Mouse (Mus musculus) small intestine, adult 2 months (tissue): ENCODE results near the gene Slc7a4. TPM values are rescaled to one million over a fixed set of nuclear protein-coding genes. Genes with fewer than 3 reads are reported as not detected.

ENCODE experiments used
- H3K27ac ChIP-seq: fragments of 200-500 bp; 2 replicates; pipeline ENCODE4 v1.5.1; 2012; ENCODE audit warnings: low read depth, low read length, control low read depth, inconsistent platforms; ENCODE audit not compliant: insufficient read depth
- H3K27me3 ChIP-seq: fragments of 200-500 bp; 2 replicates; pipeline ENCODE4 v1.6.1; 2012; ENCODE audit warnings: mild to moderate bottlenecking, moderate library complexity, low read length, inconsistent platforms; ENCODE audit not compliant: control insufficient read depth, insufficient read depth
- H3K36me3 ChIP-seq: fragments of 200-500 bp; 2 replicates; pipeline ENCODE4 v1.6.1; 2012; ENCODE audit warnings: mild to moderate bottlenecking, low read length, control low read depth, inconsistent platforms; ENCODE audit not compliant: control insufficient read depth, insufficient read depth
- H3K4me1 ChIP-seq: fragments of 200-500 bp; 2 replicates; pipeline ENCODE4 v1.6.1; 2012; ENCODE audit warnings: low read length, inconsistent platforms, mixed read lengths; ENCODE audit not compliant: control insufficient read depth, insufficient read depth, insufficient read length
- H3K4me3 ChIP-seq: fragments of 200-500 bp; 2 replicates; pipeline ENCODE4 v1.5.1; 2012; ENCODE audit warnings: low read depth, mild to moderate bottlenecking, control low read depth, inconsistent platforms, low read length, moderate library complexity
- CTCF ChIP-seq: fragments of 200-500 bp; IDR thresholded peaks from 2 replicates; pipeline ENCODE4 v1.5.1; 2012; ENCODE audit warnings: low read depth, mild to moderate bottlenecking, control low read depth, inconsistent platforms, low read length, moderate library complexity, mixed read lengths; ENCODE audit not compliant: insufficient replicate concordance, insufficient read length; ENCODE audit errors: extremely low read depth
- POLR2A ChIP-seq: fragments of 200-500 bp; IDR thresholded peaks from 2 replicates; pipeline ENCODE4 v1.6.1; 2012; ENCODE audit warnings: low read depth, mild to moderate bottlenecking, control low read depth, inconsistent platforms, low read length, moderate library complexity
- WGBS: fragments of 180-500 bp; shearing (Covaris S2); methylation state at CpG from one replicate; pipeline ENCODE4 v1.1.7; 2018; 5-methylcytosine and 5-hydroxymethylcytosine counted together
- polyA plus RNA-seq: library from polyadenylated mRNA; depleted of rRNA; stranded (reverse); fragments of >200 nt; gene quantifications from 2 replicates; pipeline ENCODE4 v1.2.3, GENCODE M21; 2012; rRNA removed

Gene Slc7a4
- polyA plus RNA-seq, 1 experiment: 13.5 TPM

DNA sequence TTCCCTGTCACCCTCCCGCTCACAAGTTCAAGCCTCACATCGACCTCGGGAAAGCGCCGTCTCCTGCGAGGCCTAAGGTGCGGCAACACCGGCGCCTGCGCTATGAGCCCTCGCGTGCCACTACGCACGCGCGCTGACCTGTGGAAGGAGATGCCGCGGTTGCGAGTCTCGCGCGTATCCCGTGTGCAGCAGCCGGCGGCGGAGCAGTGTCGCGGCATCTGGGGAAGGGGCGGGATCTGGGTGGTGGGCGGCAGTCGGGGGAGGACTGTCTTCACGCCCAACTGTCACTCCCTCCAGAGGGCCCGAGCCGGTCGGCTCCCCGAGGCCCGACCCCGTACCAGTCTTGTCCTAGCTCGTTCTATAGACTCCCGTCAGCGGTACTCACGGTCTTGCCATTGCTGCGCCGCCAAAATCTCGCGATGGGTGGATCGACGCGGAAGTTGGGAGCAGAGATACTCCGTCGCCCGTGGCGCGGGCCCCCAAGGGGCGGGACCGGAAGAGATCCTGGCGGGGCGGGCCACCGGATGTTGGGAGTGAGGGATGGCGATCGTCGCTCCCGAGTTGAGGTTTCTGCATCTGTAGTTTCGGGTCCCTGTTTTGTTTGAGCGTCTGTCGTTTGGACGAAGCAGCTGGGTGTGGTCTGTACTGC lies 52.2 kb downstream of the Slc7a4 start, which contains the start of gene Thap7:
TSS of gene Thap7 (minus strand) at position 497 of the 649 bp plus-strand sequence.
- Histone ChIP-seq H3K27ac (peak within 1 kb of the TSS; percentile 75), H3K4me1 (peaks cover 11% of the 10 kb centered on the region), H3K4me3 (peak within 1 kb of the TSS; percentile 71), H3K36me3 (peaks cover 22% of the 10 kb centered on the region), H3K27me3 (no peaks in the 10 kb centered on the region)
- TF ChIP-seq CTCF: no peak
- peak; percentile 67; the same call in 1 of the 2 replicates for TF ChIP-seq POLR2A
- under 1% methylated on average over 67 of the region's 67 CpGs for WGBS

DNA sequence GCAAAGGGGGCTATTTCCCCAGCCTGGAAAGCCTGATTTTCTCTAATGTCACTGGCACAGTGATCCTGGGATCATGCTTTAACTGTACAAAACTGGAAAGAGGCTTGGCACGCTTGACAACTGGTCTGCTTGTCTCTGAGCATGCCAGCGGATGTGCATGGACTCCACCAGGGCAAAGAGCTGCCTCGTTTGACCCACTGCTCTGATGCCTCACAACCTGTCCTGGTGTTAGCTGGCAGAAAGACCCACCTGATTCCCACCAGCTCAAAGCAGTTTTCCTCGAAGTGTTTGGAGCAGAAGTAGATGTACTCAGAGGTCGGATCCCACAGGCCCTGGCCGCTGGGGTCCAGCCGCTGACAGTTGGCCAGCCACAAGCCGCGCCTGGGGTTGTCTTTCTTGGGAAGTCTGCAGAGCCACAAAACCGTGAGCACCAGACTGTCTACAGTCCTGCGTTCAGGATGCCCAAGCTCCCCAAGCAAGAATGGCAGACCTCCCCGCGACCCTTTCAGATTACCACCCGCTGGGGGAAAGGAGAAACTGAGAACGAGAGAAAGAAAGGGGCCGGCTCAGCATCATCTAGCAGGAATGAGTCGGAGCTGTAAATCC lies 52.9 kb downstream of the Slc7a4 start:
- Histone ChIP-seq H3K27ac (peak overlapping the region; percentile 63), H3K36me3 (peaks cover 28% of the 10 kb centered on the region), H3K4me3 (peak overlapping the region; percentile 71), H3K27me3 (no peaks in the 10 kb centered on the region), H3K4me1 (peaks cover 14% of the 10 kb centered on the region)
- TF ChIP-seq CTCF (no peak), POLR2A (no peak)
- 10% methylated on average over 17 of the region's 17 CpGs for WGBS

DNA sequence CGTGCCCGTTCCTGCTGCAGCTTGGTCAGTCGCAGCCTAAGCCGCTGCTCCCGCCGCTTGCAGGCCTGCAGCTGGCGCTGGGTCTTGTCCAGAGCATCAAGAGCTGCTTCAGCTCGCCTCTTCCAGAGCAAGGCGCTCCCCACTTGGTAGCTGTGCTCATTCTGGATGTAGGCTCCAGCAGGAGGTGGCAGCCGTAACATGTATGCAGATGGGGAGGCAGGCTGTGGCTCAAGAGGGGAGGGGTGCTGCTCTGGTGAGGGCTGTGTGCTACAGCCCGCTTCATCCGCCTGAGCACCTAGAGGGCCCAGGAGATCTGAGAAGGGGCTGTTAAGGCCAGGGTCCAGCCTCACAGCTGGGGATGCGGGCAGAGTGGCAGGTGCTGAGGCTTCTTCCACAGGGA lies 54.7 kb downstream of the Slc7a4 start:
- Histone ChIP-seq H3K27ac (no peak overlapping the region), H3K4me3 (no peak overlapping the region), H3K36me3 (peaks cover 40% of the 10 kb centered on the region), H3K4me1 (peaks cover 14% of the 10 kb centered on the region), H3K27me3 (no peaks in the 10 kb centered on the region)
- WGBS: 88% methylated on average over 13 of the region's 13 CpGs
- TF ChIP-seq POLR2A (no peak), CTCF (no peak)

- Histone ChIP-seq H3K27me3 (no peaks in the 10 kb centered on the region), H3K4me1 (peaks cover 13% of the 10 kb centered on the region), H3K27ac (no peak overlapping the region), H3K36me3 (peaks cover 46% of the 10 kb centered on the region), H3K4me3 (no peak overlapping the region)
- TF ChIP-seq CTCF (no peak), POLR2A (no peak)
These were observed 55.4 kb downstream of the Slc7a4 start for GRCm38 (mm10) chr16:17527606-17528005.

DNA sequence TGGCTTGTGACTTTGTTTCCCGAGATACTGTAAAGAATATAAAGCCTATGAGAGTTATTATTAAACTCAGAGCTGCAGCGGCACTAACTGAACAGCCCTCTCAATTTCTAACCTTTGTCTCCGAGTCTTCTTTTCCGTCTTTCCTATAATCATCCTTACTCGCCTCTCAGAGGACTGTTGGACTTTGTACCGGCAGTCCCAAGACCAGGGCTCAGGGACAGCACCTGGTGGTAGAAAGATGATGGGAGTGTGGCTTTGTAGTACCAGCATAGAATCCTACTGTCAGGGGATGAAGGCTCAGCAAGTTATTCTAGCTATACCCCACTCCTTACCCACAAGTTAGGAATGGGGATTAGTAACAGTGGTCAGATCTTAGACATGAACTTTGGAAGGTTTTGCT lies 56.8 kb downstream of the Slc7a4 start:
- Histone ChIP-seq H3K27me3 (no peaks in the 10 kb centered on the region), H3K27ac (peak overlapping the region; percentile 76; the same call in 1 of the 2 replicates), H3K4me1 (peaks cover 12% of the 10 kb centered on the region), H3K36me3 (peaks cover 59% of the 10 kb centered on the region), H3K4me3 (no peak overlapping the region)
- WGBS: 25% methylated on average over 6 of the region's 6 CpGs
- TF ChIP-seq CTCF: no peak
- TF ChIP-seq POLR2A: no peak

GRCm38 (mm10) chr16:17525524-17525923 lies 57.5 kb downstream of the Slc7a4 start:
- peak overlapping the region; percentile 76 for H3K27ac ChIP-seq
- peaks cover 66% of the 10 kb centered on the region for H3K36me3 ChIP-seq
- no peaks in the 10 kb centered on the region for H3K27me3 ChIP-seq
- peaks cover 12% of the 10 kb centered on the region for H3K4me1 ChIP-seq
- TF ChIP-seq CTCF (no peak), POLR2A (no peak)
- no peak overlapping the region for H3K4me3 ChIP-seq
- WGBS: 79% methylated on average over 3 of the region's 3 CpGs

DNA sequence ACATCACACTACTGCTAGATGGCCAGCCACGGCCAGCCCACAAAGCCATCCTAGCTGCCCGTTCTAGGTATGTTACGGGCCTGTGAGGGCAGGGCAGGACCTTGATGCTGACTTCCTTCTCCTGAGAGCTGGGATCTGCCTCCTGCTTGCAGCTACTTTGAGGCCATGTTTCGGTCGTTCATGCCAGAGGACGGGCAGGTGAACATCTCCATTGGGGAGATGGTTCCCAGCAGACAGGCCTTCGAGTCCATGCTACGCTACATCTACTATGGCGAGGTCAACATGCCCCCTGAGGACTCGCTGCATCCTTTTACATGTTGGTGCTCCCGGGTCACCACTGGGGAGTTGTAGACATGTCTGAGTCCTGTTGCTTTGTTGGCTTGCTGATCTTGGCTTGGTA lies 58.9 kb downstream of the Slc7a4 start:
- Histone ChIP-seq H3K36me3 (peaks cover 78% of the 10 kb centered on the region), H3K27ac (no peak overlapping the region), H3K4me1 (peaks cover 8% of the 10 kb centered on the region; the same call in 1 of the 2 replicates), H3K27me3 (no peaks in the 10 kb centered on the region), H3K4me3 (no peak overlapping the region)
- TF ChIP-seq CTCF (no peak), POLR2A (no peak)
- 93% methylated on average over 11 of the region's 11 CpGs for WGBS

Other genes starting within 250 kb of the Slc7a4 start
- 3.8 and 7.5 TPM in 2 replicates for gene Snap29, start 177.2 kb downstream of the Slc7a4 start, polyA plus RNA-seq
- 19.2 and 56.9 TPM in 2 replicates for gene Pi4ka, start 176.9 kb downstream of the Slc7a4 start, polyA plus RNA-seq
- 33.5 and 47.3 TPM in 2 replicates for gene Crkl, start 131.2 kb downstream of the Slc7a4 start, polyA plus RNA-seq
- gene Aifm3, start 93.6 kb downstream of the Slc7a4 start, polyA plus RNA-seq: 0.60 and 0.67 TPM in 2 replicates
- 130 and 197 TPM in 2 replicates for gene Lztr1, start 74.5 kb downstream of the Slc7a4 start, polyA plus RNA-seq
- 43.1 and 88.8 TPM in 2 replicates for gene Thap7, start 52.1 kb downstream of the Slc7a4 start, polyA plus RNA-seq
- 0.23 TPM in 1 of 2 replicates, not detected in the other for gene Lrrc74b, start 22.0 kb downstream of the Slc7a4 start, polyA plus RNA-seq
- gene P2rx6, start 21.3 kb downstream of the Slc7a4 start, polyA plus RNA-seq: 0.84 and 1.4 TPM in 2 replicates
- 13.6 and 24.3 TPM in 2 replicates for gene Smpd4, start 36.1 kb upstream of the Slc7a4 start, polyA plus RNA-seq
- 0.39 and 0.76 TPM in 2 replicates for gene Ccdc74a, start 63.3 kb upstream of the Slc7a4 start, polyA plus RNA-seq
- 101 and 194 TPM in 2 replicates for gene Med15, start 149.7 kb upstream of the Slc7a4 start, polyA plus RNA-seq
- gene Klhl22, start 176.4 kb upstream of the Slc7a4 start, polyA plus RNA-seq: 34.8 and 60.9 TPM in 2 replicates
- 27.7 and 33.2 TPM in 2 replicates for gene Scarf2, start 214.1 kb upstream of the Slc7a4 start, polyA plus RNA-seq
- not detected in 2 replicates for gene B830017H08Rik, start 249.9 kb upstream of the Slc7a4 start, polyA plus RNA-seq